Mouse (Mus musculus) heart, postnatal 36 days (tissue): ENCODE data around the gene Gls. TPM values are rescaled to one million over a fixed set of nuclear protein-coding genes. Genes with fewer than 3 reads are reported as not detected.

Experiments used
- DNase-seq, 2 experiments: peaks; one replicate each; pipeline ENCODE4 v3.0.0; 2021 to 2022
- intact Hi-C: fragments of 180-260 bp; cut with DNase I; formaldehyde crosslinking; loops from one replicate; pipeline ENCODE4 v1.15.1; 2025
- total RNA-seq, 2 experiments: library from RNA; stranded (reverse); gene quantifications; 2 replicates each; pipeline ENCODE4 v1.2.3; 2021

Gene Gls
- 100 to 1,000 TPM in 1 of 2 experiments, 10 to 100 TPM in 1; 78.2 to 109 TPM for total RNA-seq

DNA sequence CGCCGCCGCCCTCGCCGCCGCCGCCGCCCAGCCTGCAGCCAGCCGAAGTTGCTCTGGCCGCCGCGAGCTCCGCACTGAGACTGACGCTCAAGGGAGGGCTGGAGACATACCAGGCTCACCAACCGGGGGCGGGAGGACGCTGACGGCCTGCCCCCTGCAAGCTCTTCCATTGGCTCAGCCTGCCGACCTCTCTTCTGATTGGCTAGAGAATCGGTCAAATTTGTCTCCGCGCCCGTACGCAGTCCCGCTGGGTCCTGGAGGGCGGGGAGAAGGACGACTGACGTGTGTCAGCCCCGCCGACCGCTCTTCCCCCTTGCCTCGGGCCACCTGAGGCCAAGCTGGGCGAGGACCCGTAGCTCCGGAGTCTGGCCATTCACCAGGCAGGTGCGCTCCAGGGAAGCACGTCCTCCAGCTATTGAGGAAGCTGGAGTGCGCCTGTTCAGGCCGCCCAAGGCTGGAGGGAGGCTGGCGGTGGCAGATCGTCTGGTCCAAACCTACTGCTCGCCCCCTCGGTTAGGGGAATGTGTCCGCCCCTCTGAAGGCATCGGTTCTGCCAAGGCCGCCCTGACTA lies at the start of gene Gls:
Gene Gls, minus strand, starts transcription at position 90 of the 571 bp plus-strand sequence.
- intact Hi-C loops: loop anchor here (2.0 to 10.0 kb wide), 5 partner anchors 66 to 758 kb away; partner anchors contain the start of genes Nabp1 and Stat1
- peak; percentile 95 for DNase-seq

- intact Hi-C loops: no loop called here
- no peak for DNase-seq
These were observed 47.0 kb upstream of the Gls start for GRCm38 (mm10) chr1:52279831-52280595.

DNA sequence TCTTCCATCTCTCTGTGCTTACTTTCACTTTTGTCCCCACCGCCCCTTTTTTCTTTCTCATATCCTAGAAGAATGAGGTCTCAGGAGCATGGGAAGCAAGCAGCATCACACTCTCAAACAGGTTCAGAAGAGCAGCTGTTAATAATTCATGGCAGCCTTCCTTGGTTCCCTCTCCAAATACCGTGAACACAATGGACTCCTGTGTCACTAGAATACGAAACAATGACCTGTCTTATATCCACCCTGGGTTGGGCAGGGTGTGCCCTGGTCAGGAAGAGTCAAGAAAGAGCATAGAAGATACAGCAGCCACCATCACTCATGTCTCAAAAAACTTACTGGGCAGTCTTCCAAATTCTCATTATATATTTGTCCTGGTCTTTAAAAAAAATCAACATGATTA lies 46.3 kb upstream of the Gls start:
- no peak for DNase-seq
- intact Hi-C loops: no loop called here

- intact Hi-C loops: no loop called here
- DNase-seq: no peak
These were observed 45.0 kb upstream of the Gls start for GRCm38 (mm10) chr1:52278073-52278472.

DNA sequence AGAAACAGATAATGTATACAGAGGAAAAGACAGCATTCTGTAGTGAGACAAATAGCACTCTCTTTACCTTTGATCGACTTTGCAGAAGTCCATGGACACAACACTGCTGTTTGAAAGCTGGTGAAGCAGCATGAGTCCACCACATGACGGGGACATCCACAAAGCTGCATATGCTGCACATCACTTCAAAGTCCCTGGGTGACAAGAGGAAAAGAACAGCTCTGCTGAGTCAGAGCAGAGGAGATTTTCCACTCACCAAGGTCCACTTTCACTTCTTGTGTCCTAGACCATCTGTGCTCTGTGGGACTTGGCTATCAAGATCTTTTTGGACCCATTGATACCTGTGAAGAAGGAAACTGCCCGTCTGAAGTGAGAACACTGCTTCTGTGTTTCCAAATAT lies 41.2 kb upstream of the Gls start:
- intact Hi-C loops: no loop called here

DNA sequence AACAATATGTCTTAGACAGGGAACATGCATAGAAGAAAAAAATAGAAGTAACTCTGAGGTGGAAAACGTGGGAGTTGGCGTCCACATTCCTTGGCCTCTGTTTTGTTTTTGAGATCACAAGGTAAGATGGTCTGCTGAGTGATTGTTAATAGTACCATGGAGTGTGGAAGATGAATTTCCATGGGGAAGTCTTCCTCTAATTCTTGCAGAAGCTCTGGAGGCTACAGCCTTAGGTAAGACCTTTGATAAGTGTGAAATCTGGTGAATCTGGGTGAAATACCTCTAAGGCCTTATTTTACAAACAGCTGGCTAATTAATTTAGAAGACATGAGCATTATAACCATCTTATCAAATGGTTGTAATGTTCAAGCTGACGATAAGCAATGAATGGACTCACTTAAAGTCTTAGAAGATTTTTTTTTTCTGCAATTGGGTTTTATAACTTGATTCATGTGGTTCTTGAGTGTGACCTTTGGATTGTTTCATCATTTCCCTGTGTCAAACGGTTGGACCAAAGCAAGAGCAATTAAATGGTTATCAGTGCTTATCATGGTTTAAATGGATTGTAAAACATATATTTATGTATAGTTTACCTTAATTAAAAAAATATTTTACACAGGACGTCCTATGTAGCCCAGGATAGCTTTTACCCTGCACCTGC lies 39.1 kb upstream of the Gls start:
- intact Hi-C loops: no loop called here
- no peak for DNase-seq

More for the DNA sequence above, 41.2 kb upstream of the Gls start:
- DNase-seq: no peak

- intact Hi-C loops: no loop called here
- DNase-seq: no peak
These were observed 37.3 kb upstream of the Gls start for GRCm38 (mm10) chr1:52270354-52270753.

- no peak for DNase-seq
These were observed 36.6 kb upstream of the Gls start for GRCm38 (mm10) chr1:52269596-52269995.

DNA sequence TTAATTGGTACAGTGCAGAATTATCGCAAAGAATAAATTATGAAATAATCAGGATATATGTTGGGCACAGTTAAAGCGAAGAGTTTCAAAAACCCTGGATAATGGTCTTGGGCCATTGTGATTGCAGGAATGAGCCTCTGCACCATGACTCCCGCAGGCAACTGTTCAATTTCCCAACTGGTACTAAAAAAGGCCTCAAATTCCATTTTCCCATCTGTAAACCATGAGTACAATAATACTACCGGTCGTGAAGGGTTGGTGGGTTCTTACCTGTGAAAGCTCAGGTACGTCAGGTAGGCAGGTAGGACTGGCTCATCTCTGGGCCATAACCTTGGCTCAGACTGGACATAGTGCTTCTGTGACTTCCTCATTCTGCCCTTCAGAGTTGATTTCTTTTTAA lies 35.0 kb upstream of the Gls start:
- intact Hi-C loops: loop anchor here (10.0 kb wide), 1 partner anchor 263 kb away; no protein-coding TSS in a partner anchor
- no peak for DNase-seq

More at GRCm38 (mm10) chr1:52269596-52269995, 36.6 kb upstream of the Gls start:
- intact Hi-C loops: loop anchor here (10.0 kb wide), 1 partner anchor 265 kb away; no protein-coding TSS in a partner anchor

DNA sequence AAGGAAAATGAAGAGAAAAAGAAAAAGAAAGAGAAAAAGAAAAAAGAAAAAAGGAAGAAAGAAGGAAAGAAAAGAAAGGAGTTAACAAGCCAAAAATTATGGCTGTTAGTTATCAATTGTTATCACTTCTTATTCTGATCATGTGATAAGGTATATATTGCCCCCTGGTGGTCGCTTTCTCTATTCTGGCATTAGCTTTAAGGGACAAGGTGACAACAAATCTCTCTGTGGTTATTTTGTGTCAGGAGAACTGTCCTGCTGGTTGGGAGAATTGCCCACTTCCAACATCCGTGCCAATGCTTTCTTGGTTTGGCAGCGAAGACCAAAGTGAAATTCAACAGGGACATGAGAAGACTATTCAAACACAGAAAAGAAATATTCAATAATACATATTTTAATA lies 34.6 kb upstream of the Gls start:
- intact Hi-C loops: loop anchor here (1.0 to 10.0 kb wide), 2 partner anchors 121 to 263 kb away; no protein-coding TSS in a partner anchor
- peak; percentile 35 to 51 for DNase-seq

DNA sequence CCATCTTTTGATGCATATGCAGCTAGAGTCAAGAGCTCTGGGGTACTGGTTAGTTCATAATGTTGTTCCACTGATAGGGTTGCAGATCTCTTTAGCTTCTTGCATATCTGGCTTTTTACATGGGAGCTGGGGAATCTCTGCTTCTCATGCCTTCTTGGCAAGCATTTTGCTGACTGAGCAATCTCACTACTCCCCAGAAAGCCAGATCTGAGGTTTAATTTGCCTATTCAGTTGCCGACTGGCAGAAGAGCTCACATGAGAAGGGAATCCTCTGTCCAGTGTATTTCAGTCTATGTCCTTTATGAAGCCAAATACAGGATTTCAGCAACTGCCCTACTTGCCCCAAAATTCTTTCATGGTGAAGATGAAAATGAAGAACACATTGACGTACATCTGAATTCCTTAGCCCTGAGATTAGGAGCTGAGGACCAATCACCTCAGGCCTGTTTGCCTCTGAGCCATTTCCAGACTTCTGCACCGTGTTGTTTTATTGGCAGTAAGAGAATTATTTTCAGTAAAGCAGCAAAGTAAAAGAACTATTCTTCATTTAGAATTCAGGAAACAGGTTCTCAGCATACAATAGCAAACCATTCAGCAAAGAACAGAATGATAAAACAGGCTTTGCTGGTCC lies 33.0 kb upstream of the Gls start:
- DNase-seq: no peak
- intact Hi-C loops: loop anchor here (10.0 kb wide), 1 partner anchor 261 kb away; no protein-coding TSS in a partner anchor

GRCm38 (mm10) chr1:52264290-52264689 lies 31.3 kb upstream of the Gls start:
- no peak for DNase-seq
- intact Hi-C loops: loop anchor here (10.0 kb wide), 1 partner anchor 259 kb away; no protein-coding TSS in a partner anchor

GRCm38 (mm10) chr1:52260354-52261090 lies 27.5 kb upstream of the Gls start:
- intact Hi-C loops: loop anchor here (10.0 kb wide), 1 partner anchor 256 kb away; no protein-coding TSS in a partner anchor
- no peak for DNase-seq

DNA sequence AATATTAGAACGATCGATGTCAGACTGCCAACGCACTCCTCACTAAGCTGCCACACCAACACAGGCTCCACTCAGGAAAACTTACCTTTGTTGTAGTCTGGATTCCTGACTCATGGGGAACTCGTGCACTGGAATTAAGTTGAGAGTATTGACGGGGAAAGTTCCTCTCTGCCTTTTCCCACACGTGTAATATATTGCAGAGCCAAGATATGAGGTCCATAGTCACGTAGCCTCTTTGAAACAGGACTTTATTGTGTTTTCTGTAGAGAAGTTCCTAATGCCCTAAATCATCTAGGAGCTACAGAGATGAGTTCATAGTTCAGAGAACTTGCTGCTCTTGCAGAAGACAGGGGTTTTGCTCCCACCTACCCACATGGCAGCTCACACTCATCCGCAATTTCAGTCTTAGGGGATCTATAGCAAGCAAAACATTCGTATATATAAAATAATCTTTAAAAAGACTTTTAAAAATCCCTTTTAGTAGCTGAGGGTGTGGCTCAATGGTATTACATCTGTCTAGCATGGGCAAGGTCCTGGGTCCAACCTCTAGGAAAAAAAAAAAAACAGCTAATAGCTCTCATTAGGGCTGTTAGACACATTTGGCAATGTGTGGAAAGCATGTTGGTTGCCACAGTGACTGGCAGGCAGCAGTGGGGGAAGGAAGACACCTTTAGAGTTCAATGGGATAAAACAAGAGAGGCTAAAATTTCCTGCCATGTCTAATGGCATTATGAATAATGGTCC lies 25.1 kb upstream of the Gls start:
- intact Hi-C loops: no loop called here
- DNase-seq: no peak

DNA sequence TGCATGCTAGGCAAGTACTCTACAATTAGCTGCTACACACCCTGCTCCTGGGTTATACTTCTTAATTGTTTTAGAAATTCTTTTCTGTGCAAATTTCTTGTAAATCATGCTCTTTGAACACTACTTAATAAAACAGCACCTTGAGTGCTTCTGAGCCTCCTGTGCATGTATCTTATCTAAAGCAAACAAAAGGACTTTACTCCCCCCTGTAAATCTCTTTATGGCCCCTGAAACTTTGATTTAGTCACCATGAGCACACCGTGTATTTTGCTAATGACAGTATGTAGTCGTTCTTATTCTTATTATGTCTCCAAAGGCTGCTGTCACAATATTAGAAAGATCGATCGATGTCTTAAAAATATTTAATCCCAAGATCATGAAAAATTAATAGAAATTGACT lies 23.9 kb upstream of the Gls start:
- DNase-seq: no peak
- intact Hi-C loops: no loop called here

DNA sequence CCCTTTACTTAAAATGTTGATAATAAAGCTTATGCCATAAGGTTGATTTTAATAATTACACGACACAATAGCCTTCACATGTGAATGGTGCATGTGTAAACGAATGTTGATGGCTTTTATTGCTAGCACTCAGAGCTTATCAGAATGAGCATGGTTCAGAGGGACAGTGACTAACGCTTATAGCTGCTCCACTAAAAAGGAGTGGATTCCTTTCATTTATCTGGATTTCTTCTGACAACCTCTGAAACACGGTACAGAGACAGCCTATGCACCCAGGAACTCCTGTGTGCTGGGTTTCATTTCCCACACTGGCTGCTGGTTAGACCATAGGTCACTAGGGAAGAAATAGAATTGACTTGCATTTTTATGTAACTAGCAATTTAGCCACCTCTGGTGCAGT lies 23.2 kb upstream of the Gls start:
- DNase-seq: no peak
- intact Hi-C loops: no loop called here

- DNase-seq: no peak
- intact Hi-C loops: no loop called here
These were observed 21.4 kb upstream of the Gls start for GRCm38 (mm10) chr1:52254411-52254810.

GRCm38 (mm10) chr1:52253386-52253785 lies 20.4 kb upstream of the Gls start:
- no peak for DNase-seq
- intact Hi-C loops: no loop called here

DNA sequence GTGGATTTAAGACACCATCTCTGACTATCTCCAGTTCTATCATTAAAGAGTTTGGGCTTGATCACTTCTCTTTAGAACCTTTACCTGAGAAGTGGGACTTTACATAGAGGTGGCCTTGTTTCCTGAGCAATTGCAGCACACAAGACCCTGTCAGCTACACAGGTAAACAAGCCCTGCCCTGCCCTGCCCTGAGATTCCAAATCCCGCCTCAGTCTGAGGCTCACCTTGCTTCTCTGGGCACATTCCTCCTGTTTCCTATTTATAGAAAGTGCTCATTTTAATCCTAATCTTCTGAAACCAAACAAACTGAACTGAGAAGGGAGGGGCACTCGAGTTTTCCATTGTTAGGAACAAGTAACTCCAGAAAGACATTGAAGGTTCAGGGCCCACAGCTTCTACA lies 19.4 kb upstream of the Gls start:
- DNase-seq: no peak
- intact Hi-C loops: no loop called here
